Mouse (Mus musculus): ENCODE data around the gene Cry1.

The Cry1 gene

GRCm38 (mm10) chr10:85184964-85185608 is at the start of gene Cry1:
Gene Cry1 (minus strand): TSS chr10:85185064.
- peak; percentile 97 for DNase-seq (ENCODE audit: low spot score)

DNA sequence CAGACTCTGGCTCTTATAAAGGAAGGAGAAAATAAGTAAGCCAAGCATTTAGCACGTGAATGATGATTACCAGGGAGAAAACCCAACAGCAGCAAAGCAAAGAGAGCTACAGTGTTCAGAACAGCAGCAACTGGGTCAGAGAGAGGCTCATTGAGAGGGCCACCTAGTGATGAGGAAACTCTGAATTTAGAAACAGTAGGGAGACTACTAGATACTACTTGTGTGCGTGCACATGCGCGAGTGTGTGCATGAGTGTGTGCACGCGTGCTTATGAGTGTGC is 36.8 kb upstream of the Cry1 start:
- DNase-seq (ENCODE audit: low spot score), result no peak

- DNase-seq (ENCODE audit: low spot score), result peak; percentile 80
Measured at GRCm38 (mm10) chr10:85220918-85221770, 36.3 kb upstream of the Cry1 start.

DNA sequence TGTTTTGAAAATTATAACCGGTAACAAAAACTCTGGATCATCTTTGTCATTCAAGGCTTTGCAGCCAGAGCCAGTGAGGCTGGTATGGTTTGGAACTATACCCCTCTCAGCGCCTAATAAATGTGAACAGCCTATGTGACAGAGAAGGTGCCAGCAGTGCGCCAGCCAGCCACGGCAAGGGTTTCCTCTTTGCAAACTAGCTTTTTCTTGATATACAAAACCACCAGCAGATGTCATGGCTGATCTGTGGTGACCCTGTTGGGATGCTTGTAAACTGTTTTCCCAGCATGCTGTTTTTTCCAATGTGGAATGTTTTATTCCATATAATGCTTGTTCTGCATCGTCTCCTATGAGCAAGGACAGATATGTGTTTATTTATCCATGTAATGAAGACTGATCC is 30.0 kb upstream of the Cry1 start:
- no peak for DNase-seq (ENCODE audit: low spot score)

- DNase-seq (ENCODE audit: low spot score), result no peak
Measured at GRCm38 (mm10) chr10:85211673-85212072, 26.8 kb upstream of the Cry1 start.

GRCm38 (mm10) chr10:85210125-85210524 is 25.3 kb upstream of the Cry1 start:
- DNase-seq (ENCODE audit: low spot score), result no peak

DNA sequence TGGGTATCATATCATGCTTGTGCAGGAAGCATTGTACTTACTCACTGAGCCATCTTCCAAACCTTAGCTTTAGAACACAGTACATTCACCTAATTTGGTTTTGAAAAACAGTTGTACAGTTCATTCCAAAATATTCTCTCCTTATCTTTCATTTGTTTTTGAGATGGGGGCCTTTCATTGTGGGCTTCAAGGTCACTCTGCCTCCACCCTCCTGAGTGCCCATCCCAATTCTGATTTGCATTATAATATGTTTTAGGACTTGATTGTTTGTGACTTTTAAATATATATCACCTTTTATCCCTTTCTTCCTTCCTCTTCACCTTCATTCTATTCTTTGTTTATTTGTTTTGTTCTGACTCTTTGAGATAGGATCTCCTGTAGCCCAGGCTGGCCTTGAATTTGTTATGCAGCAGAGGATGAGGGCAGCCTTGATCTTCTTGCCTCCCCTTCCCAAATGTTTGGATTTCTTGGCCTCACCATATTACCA is 24.3 kb upstream of the Cry1 start:
- DNase-seq (ENCODE audit: low spot score), result no peak

DNA sequence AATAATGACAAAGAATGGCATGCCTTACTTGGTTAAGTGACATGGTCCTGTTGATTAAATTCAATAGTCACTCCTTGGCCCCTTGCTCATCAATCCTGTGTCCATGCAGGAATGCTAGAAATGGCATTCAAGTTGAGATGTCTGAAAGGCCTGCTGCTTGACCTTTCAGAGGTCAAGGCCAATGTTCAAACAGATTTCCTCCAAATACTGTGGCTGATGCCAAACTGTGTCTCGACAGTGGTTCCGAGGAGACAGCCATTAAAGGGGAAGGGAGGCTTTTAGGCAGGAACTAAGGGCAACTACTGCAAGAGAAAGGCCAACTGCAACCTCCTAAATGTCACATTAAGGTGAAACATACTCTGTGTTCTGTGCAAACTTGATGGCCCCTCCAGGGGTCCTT is 20.5 kb upstream of the Cry1 start:
- no peak for DNase-seq (ENCODE audit: low spot score)

- DNase-seq (ENCODE audit: low spot score), result no peak
Measured at GRCm38 (mm10) chr10:85204255-85204855, 19.5 kb upstream of the Cry1 start.

- DNase-seq (ENCODE audit: low spot score), result no peak
Measured at GRCm38 (mm10) chr10:85194528-85194927, 9.7 kb upstream of the Cry1 start.

DNA sequence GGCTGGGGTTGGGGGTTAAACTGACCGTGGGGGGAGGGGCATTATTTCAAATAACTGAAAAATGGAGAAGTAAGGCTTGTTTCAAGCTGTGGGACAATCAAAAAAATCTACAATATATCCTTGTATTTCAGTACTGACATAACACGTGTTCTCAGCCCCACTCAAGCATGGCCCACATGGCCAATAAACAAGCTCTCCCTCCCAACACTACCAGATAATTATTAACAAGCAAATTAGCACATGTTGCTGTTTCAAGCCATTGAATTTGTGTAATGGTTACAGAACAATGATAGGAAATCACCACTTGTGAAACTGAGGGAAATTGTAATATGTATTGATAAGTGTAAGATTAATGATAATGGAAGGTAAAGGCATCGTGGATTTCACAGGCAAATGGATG is 8.5 kb upstream of the Cry1 start:
- DNase-seq (ENCODE audit: low spot score), result no peak

GRCm38 (mm10) chr10:85190652-85191051 is 5.8 kb upstream of the Cry1 start:
- DNase-seq (ENCODE audit: low spot score), result no peak

GRCm38 (mm10) chr10:85189966-85190365 is 5.1 kb upstream of the Cry1 start:
- no peak for DNase-seq (ENCODE audit: low spot score)

DNA sequence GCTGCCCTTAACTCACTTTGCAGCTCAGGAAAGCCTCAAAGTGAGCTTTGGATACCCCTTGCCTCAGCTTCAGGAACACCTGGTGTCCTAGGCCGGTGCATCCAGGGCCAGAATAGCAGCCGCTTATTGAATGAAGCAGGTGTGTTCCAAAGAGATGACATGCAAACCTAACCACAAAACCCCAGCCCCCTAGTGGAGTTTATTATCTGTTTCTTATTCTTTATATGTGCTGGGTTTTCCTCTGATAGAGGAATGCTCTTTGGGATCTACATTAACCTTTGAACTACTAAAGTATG is 1.6 kb upstream of the Cry1 start:
- no peak for DNase-seq (ENCODE audit: low spot score)

DNA sequence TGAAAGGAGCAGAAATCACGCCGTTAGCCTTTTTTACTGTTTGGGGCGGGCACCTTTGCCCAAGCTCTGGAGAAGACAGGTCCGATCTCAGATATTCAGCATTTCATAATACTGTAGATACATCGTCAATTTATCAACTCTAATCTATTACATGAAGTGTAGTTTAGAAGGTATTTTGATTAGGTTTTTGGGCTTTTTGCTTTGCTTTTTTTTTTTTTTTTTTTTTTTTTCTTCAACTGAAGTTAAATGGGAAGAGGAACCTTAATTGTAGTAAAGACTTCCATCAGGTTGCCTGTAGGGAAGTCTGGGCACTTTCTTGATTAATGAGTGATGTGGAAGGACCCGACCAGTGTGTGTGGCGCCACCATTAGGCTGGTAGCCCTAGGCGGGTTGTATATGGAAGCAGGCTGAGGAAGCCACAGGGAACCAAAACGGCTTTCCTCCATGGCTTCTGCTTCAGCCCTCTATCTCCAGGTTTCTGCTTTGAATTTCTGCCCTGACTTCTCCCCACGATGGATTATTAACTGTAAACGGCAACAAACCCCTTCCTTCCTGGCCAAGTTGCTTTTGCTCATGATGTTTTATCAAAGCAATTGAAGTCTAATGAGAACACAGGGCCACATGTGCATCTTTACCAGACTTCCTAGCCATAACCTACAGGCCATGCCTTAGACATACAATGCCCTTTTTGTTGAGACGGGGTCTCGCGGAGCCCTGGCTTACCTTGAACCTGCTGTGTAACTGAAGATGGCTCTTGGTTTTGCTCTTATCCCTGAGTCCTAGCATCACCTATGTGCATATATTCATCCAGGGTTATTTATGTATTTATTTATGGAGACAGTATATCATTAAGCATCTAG is 1.0 kb upstream of the Cry1 start:
- peak; percentile 23 for DNase-seq (ENCODE audit: low spot score)

- DNase-seq (ENCODE audit: low spot score), result peak; percentile 53
Measured at GRCm38 (mm10) chr10:85184201-85184963, 482 bp downstream of the Cry1 start.

DNA sequence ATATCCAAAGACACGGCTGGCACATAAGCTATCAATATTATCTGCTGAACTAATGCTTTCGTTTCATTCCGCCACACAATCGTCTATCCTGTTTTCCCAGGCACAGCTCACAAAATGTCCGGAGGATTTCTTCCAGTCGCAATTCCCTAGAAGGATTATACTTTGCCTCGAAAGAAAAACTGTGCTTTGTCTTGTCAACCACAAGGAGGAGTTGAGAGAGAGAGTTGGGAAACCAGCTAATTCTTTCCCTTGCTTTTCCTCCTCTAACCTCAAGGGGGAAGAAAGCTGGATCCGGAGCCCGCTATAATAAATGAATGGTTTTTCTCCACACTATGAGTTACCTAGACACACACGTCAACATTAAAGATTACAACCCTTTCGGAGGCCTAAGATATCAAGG is 1.2 kb downstream of the Cry1 start:
- peak; percentile 16 for DNase-seq (ENCODE audit: low spot score)

GRCm38 (mm10) chr10:85182766-85183165 is 2.1 kb downstream of the Cry1 start:
- DNase-seq (ENCODE audit: low spot score), result no peak

- no peak for DNase-seq (ENCODE audit: low spot score)
Measured at GRCm38 (mm10) chr10:85176640-85177039, 8.2 kb downstream of the Cry1 start.

DNA sequence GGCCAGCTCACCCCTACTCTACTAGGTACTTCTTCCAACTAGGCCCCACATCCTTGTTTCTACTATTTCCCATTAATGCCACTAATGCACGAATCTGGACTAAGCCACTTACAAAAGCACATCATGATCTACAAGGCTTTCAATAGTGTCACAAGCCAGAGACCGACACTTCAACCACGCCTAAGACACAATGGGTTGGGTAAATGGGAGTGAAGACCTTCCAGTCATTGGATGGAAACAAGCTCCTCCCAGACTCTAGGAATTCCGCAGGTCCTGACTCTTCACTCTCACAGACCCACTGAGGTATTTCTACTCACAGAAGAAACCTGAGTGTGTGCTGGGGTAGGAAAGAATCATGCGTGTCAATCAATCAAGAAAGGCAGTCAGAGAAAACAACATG is 19.6 kb downstream of the Cry1 start:
- no peak for DNase-seq (ENCODE audit: low spot score)

DNA sequence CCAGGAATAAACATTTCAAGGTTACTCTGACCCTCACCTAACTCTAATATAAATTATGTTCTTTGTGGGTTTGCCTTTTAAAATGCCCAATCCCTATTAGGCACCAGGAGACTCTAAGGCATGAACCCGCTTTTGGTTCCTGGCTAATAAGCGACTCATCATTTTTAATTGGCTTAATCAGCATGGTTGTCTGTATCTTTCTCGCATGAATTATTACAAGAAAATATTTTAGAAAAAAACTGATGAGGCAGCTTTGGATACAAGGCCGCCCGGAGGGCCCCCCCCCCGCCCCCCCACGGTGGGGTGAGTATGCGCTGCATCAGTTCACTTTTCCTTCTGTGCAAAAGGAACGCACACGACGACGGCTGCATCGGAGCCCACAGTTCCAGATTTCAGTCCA is 20.1 kb downstream of the Cry1 start:
- no peak for DNase-seq (ENCODE audit: low spot score)
